Mouse (Mus musculus): Measurements from ENCODE around the gene Kif18b. TPM values are rescaled to one million over a fixed set of nuclear protein-coding genes. Genes with fewer than 3 reads are reported as not detected.

The Kif18b gene
- polyA plus RNA-seq, 1 experiment from 2014 or later: 9.5 TPM

- H3K27ac ChIP-seq: no peak overlapping the region
- H3K9ac ChIP-seq: no peak overlapping the region
- peaks cover 19% of the 10 kb centered on the region for H3K36me3 ChIP-seq
- no peak for ATAC-seq (ENCODE audit: insufficient read depth, low FRiP score, low read depth)
- no peaks in the 10 kb centered on the region for H3K27me3 ChIP-seq (replicated peaks)
- H3K4me1 ChIP-seq: 0 out of 2 replicates have a peak, but pooled peaks cover 8% of the 10 kb centered on the region
- WGBS: 90% methylated on average over 7 of the region's 7 CpGs
- no peaks in the 10 kb centered on the region for H3K9me3 ChIP-seq
- H3K4me3 ChIP-seq (replicated peaks): no peak overlapping the region
- no peak overlapping the region for H3K4me2 ChIP-seq
Observed at GRCm38 (mm10) chr11:102874801-102875334, 50.1 kb downstream of the Kif18b start.

GRCm38 (mm10) chr11:102864272-102864671 is 60.7 kb downstream of the Kif18b start:
- H3K36me3 ChIP-seq: peaks cover 39% of the 10 kb centered on the region
- no peak overlapping the region for H3K4me3 ChIP-seq (replicated peaks)
- ATAC-seq (ENCODE audit: insufficient read depth, low FRiP score, low read depth): no peak
- H3K9me3 ChIP-seq: no peaks in the 10 kb centered on the region
- H3K4me1 ChIP-seq: no peaks in the 10 kb centered on the region
- H3K27ac ChIP-seq: no peak overlapping the region
- H3K9ac ChIP-seq: no peak overlapping the region
- no peaks in the 10 kb centered on the region for H3K27me3 ChIP-seq (replicated peaks)
- no peak overlapping the region for H3K4me2 ChIP-seq
- 26% methylated on average over 4 of the region's 4 CpGs for WGBS

- Histone ChIP-seq H3K36me3 (peaks cover 48% of the 10 kb centered on the region), H3K27me3 (replicated peaks) (no peaks in the 10 kb centered on the region), H3K27ac (no peak overlapping the region), H3K9ac (no peak overlapping the region), H3K4me3 (replicated peaks) (no peak overlapping the region), H3K4me2 (no peak overlapping the region), H3K4me1 (no peaks in the 10 kb centered on the region), H3K9me3 (no peaks in the 10 kb centered on the region)
- WGBS: 92% methylated on average over 8 of the region's 8 CpGs
- no peak for ATAC-seq (ENCODE audit: insufficient read depth, low FRiP score, low read depth)
Observed at GRCm38 (mm10) chr11:102859933-102860332, 65.0 kb downstream of the Kif18b start.

- peaks cover 54% of the 10 kb centered on the region for H3K36me3 ChIP-seq
- no peaks in the 10 kb centered on the region for H3K9me3 ChIP-seq
- H3K27me3 ChIP-seq (replicated peaks): no peaks in the 10 kb centered on the region
- H3K4me2 ChIP-seq: no peak overlapping the region
- no peak for ATAC-seq (ENCODE audit: insufficient read depth, low FRiP score, low read depth)
- no peak overlapping the region for H3K4me3 ChIP-seq (replicated peaks)
- no peak overlapping the region for H3K9ac ChIP-seq
- H3K27ac ChIP-seq: no peak overlapping the region
- H3K4me1 ChIP-seq: no peaks in the 10 kb centered on the region
- 95% methylated on average over 11 of the region's 11 CpGs for WGBS
Observed at GRCm38 (mm10) chr11:102858951-102859350, 66.0 kb downstream of the Kif18b start.

- WGBS: 79% methylated on average over 6 of the region's 6 CpGs
- H3K4me2 ChIP-seq: no peak overlapping the region
- H3K36me3 ChIP-seq: peaks cover 64% of the 10 kb centered on the region
- H3K4me1 ChIP-seq: no peaks in the 10 kb centered on the region
- H3K27me3 ChIP-seq (replicated peaks): no peaks in the 10 kb centered on the region
- no peaks in the 10 kb centered on the region for H3K9me3 ChIP-seq
- H3K27ac ChIP-seq: no peak overlapping the region
- H3K4me3 ChIP-seq (replicated peaks): no peak overlapping the region
- ATAC-seq (ENCODE audit: insufficient read depth, low FRiP score, low read depth): no peak
- H3K9ac ChIP-seq: no peak overlapping the region
Observed at GRCm38 (mm10) chr11:102855941-102856340, 69.0 kb downstream of the Kif18b start.

Other genes starting within 250 kb of the Kif18b start
- 38.3 and 41.4 TPM in 2 replicates for gene Ccdc43, start 227.3 kb downstream of the Kif18b start, polyA plus RNA-seq (2015; fragmentation: Nextera tagmentation; extraction: Ambion mirVana)
- 4.7 and 7.7 TPM in 2 replicates for gene Adam11, start 163.7 kb downstream of the Kif18b start, polyA plus RNA-seq (2015; fragmentation: Nextera tagmentation; extraction: Ambion mirVana)
- 39.0 and 43.7 TPM in 2 replicates for gene Gjc1, start 105.4 kb downstream of the Kif18b start, polyA plus RNA-seq (2015; fragmentation: Nextera tagmentation; extraction: Ambion mirVana)
- gene Higd1b, start 89.3 kb downstream of the Kif18b start, polyA plus RNA-seq (2015; fragmentation: Nextera tagmentation; extraction: Ambion mirVana): 1.4 and 1.5 TPM in 2 replicates
- gene Eftud2, start 44.1 kb downstream of the Kif18b start, polyA plus RNA-seq (2015; fragmentation: Nextera tagmentation; extraction: Ambion mirVana): 155 and 169 TPM in 2 replicates
- gene Ccdc103, start 43.9 kb downstream of the Kif18b start, polyA plus RNA-seq (2015; fragmentation: Nextera tagmentation; extraction: Ambion mirVana): 1.1 TPM in 2 replicates
- not detected in 2 replicates for gene Fam187a, start 40.0 kb downstream of the Kif18b start, polyA plus RNA-seq (2015; fragmentation: Nextera tagmentation; extraction: Ambion mirVana)
- 0.70 and 1.2 TPM in 2 replicates for gene Gfap, start 24.2 kb downstream of the Kif18b start, polyA plus RNA-seq (2015; fragmentation: Nextera tagmentation; extraction: Ambion mirVana)
- gene C1ql1, start 21.6 kb upstream of the Kif18b start, polyA plus RNA-seq (2015; fragmentation: Nextera tagmentation; extraction: Ambion mirVana): 5.1 and 5.6 TPM in 2 replicates
- 48.5 and 52.2 TPM in 2 replicates for gene Nmt1, start 103.1 kb upstream of the Kif18b start, polyA plus RNA-seq (2015; fragmentation: Nextera tagmentation; extraction: Ambion mirVana)
- 107 TPM in 2 replicates for gene Dcakd, start 103.2 kb upstream of the Kif18b start, polyA plus RNA-seq (2015; fragmentation: Nextera tagmentation; extraction: Ambion mirVana)
- gene Plcd3, start 176.5 kb upstream of the Kif18b start, polyA plus RNA-seq (2015; fragmentation: Nextera tagmentation; extraction: Ambion mirVana): 3.5 and 3.6 TPM in 2 replicates
- 19.2 and 23.7 TPM in 2 replicates for gene Acbd4, start 176.6 kb upstream of the Kif18b start, polyA plus RNA-seq (2015; fragmentation: Nextera tagmentation; extraction: Ambion mirVana)
- gene Hexim1, start 191.1 kb upstream of the Kif18b start, polyA plus RNA-seq (2015; fragmentation: Nextera tagmentation; extraction: Ambion mirVana): 5.1 and 5.4 TPM in 2 replicates
- gene Hexim2, start 207.3 kb upstream of the Kif18b start, polyA plus RNA-seq (2015; fragmentation: Nextera tagmentation; extraction: Ambion mirVana): 6.8 and 8.7 TPM in 2 replicates
- 3.8 and 4.0 TPM in 2 replicates for gene Fmnl1, start 246.0 kb upstream of the Kif18b start, polyA plus RNA-seq (2015; fragmentation: Nextera tagmentation; extraction: Ambion mirVana)